Mouse (Mus musculus) midbrain, embryonic 10.5 days (tissue): Measurements from ENCODE around the gene Gpt2. TPM values are rescaled to one million over a fixed set of nuclear protein-coding genes. Genes with fewer than 3 reads are reported as not detected.

ENCODE experiments used
- DNase-seq: peaks from one replicate; pipeline ENCODE4 v3.0.0-alpha.2; 2017; ENCODE audit warnings: low spot score
- H3K27ac ChIP-seq: fragments of 300-500 bp; sonication (generic); replicated peaks from 2 replicates; pipeline ENCODE4 v1.5.1; 2016; ENCODE audit warnings: mild to moderate bottlenecking
- H3K27me3 ChIP-seq: fragments of 300-500 bp; sonication (generic); 2 replicates; pipeline ENCODE4 v1.6.1; 2016; ENCODE audit warnings: low read depth, mild to moderate bottlenecking; ENCODE audit not compliant: poor library complexity, severe bottlenecking
- H3K36me3 ChIP-seq: fragments of 300-500 bp; sonication (generic); 2 replicates; pipeline ENCODE4 v1.6.1; 2016; ENCODE audit warnings: mild to moderate bottlenecking, moderate library complexity
- H3K4me1 ChIP-seq: fragments of 300-500 bp; sonication (generic); 2 replicates; pipeline ENCODE4 v1.6.1; 2016
- H3K4me3 ChIP-seq: fragments of 300-500 bp; sonication (generic); 2 replicates; pipeline ENCODE4 v1.5.1; 2016; ENCODE audit warnings: mild to moderate bottlenecking, moderate library complexity
- H3K9me3 ChIP-seq: fragments of 300-500 bp; sonication (generic); replicated peaks from 2 replicates; pipeline ENCODE4 v1.6.1; 2016; ENCODE audit warnings: mild to moderate bottlenecking
- WGBS: fragments of 180-500 bp; shearing (Covaris S2); methylation state at CpG from one replicate; pipeline ENCODE4 v1.1.7; 2016; 5-methylcytosine and 5-hydroxymethylcytosine counted together
- polyA plus RNA-seq: library from polyadenylated mRNA; unstranded; fragments of >200 nt; fragmentation: Nextera tagmentation; extraction: Ambion mirVana; gene quantifications from 2 replicates; pipeline ENCODE4 v1.2.1, GENCODE M21; 2016

Gpt2 gene
- polyA plus RNA-seq, 1 experiment from 2014 or later: 31.9 TPM

GRCm38 (mm10) chr8:85573972-85574496, 81.7 kb downstream of the Gpt2 start:
- H3K4me1 ChIP-seq: no peaks in the 10 kb centered on the region
- 78% methylated on average over 2 of the region's 2 CpGs for WGBS

More at GRCm38 (mm10) chr8:85573972-85574496, 81.7 kb downstream of the Gpt2 start:
- no peaks in the 10 kb centered on the region for H3K27me3 ChIP-seq
- DNase-seq: no peak
- no peak overlapping the region for H3K27ac ChIP-seq
- no peaks in the 10 kb centered on the region for H3K9me3 ChIP-seq
- H3K4me3 ChIP-seq: no peak overlapping the region
- H3K36me3 ChIP-seq: no peaks in the 10 kb centered on the region

Other genes with a start within 250 kb of the Gpt2 start
- gene Orc6, start 192.9 kb upstream of the Gpt2 start, polyA plus RNA-seq: 145 and 157 TPM in 2 replicates
- gene Vps35, start 192.8 kb upstream of the Gpt2 start, polyA plus RNA-seq: 159 and 163 TPM in 2 replicates
- 0.37 and 0.87 TPM in 2 replicates for gene Mylk3, start 106.2 kb upstream of the Gpt2 start, polyA plus RNA-seq
- 37.8 and 37.9 TPM in 2 replicates for gene 4921524J17Rik, start 59.7 kb upstream of the Gpt2 start, polyA plus RNA-seq
- 187 and 195 TPM in 2 replicates for gene Dnaja2, start 62.8 kb downstream of the Gpt2 start, polyA plus RNA-seq
- gene Neto2, start 208.3 kb downstream of the Gpt2 start, polyA plus RNA-seq: 16.8 and 21.3 TPM in 2 replicates